Mouse (Mus musculus) megakaryocyte, embryonic 14.5 days (primary cell): ENCODE results near the gene Krt78. TPM values are rescaled to one million over a fixed set of nuclear protein-coding genes. Genes with fewer than 3 reads are reported as not detected.
A peak's percentile ranks its signal among the peaks of the same experiment; 100 is the strongest.
"Not testable (repeated sequence)": the region's sequence is repeated elsewhere in the genome, so short reads cannot be mapped to it uniquely, and the experiment has no call there.

ENCODE experiments used
- H3K27me3 ChIP-seq: replicated peaks from 2 replicates; pipeline ENCODE3; 2012; ENCODE audit warnings: inconsistent platforms
- H3K36me3 ChIP-seq: replicated peaks from 2 replicates; pipeline ENCODE3; 2012; ENCODE audit warnings: low read length, inconsistent platforms, mixed read lengths
- H3K4me1 ChIP-seq: 2 replicates; pipeline ENCODE4 v1.6.1; 2012; ENCODE audit warnings: inconsistent platforms
- H3K4me3 ChIP-seq: replicated peaks from 2 replicates; pipeline ENCODE3; 2012; ENCODE audit warnings: moderate library complexity, mild to moderate bottlenecking, inconsistent platforms
- H3K9me3 ChIP-seq: 2 replicates; pipeline ENCODE4 v1.6.1; 2012; ENCODE audit warnings: inconsistent platforms
- FLI1 ChIP-seq: IDR thresholded peaks from 2 replicates; pipeline ENCODE4 v1.6.1; 2012; ENCODE audit warnings: low read length, inconsistent platforms, mixed read lengths
- GATA1 ChIP-seq: IDR thresholded peaks from 3 replicates; pipeline ENCODE4 v1.6.1; 2012; ENCODE audit warnings: mixed read lengths, low read length, inconsistent platforms, borderline replicate concordance
- polyA plus RNA-seq: library from polyadenylated mRNA; stranded (reverse); fragments of >175 nt; gene quantifications from 2 replicates; pipeline ENCODE4 v1.2.3, GENCODE M21; 2012; ENCODE audit warnings: low replicate concordance; ENCODE audit not compliant: insufficient read depth

Krt78 gene
- polyA plus RNA-seq, result not detected in 2 replicates

DNA sequence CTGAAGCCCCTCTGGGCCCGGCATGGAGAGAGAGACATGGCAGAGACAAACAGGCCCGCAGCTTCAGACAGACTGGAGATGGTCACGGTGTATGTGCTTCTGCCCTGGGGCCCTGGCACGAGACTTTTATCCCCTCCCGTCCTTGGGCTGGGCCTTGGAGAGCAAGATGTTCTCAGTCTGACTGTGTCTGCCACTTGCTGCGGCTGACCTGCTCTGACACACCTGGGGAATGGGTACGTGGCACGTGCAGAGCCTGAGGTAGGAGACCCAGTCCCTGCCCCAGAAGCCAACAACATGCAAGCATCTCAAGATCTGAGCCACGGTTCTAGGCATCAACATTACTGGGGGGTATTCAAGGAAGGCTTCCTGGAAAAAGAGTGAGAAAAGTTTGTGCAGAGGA, at the start of gene Krt78:
Krt78 (minus strand) TSS at position 101 of the 400 bp plus-strand sequence.
- H3K9me3 ChIP-seq, result no peaks in the 10 kb centered on the region
- H3K36me3 ChIP-seq, result no peaks in the 10 kb centered on the region
- no peak within 1 kb of the TSS for H3K4me3 ChIP-seq
- TF ChIP-seq GATA1 (no peak), FLI1 (no peak)
- peaks cover 72% of the 10 kb centered on the region for H3K27me3 ChIP-seq
- H3K4me1 ChIP-seq, result peaks cover 10% of the 10 kb centered on the region

DNA sequence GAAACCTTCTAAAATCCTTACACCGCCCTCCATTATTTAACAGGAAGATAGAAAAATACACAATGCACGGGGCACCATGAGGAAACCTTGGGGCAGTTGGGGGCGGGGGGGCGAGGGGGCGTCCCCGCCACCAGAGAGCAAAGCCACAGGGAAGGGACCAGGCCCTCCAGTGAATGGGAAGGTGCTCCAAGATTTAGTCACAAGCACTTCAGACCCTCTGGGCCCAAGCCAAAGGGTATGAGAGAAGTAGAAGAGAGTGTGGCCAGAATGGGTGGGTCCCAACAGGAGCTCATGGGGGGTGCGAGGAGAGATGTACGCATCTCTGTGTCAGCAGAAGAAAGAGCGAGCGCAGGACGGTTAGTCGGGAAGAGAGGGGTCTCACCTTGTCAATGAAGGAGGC, 49.4 kb upstream of the Krt78 start:
- peaks cover 83% of the 10 kb centered on the region for H3K27me3 ChIP-seq
- H3K36me3 ChIP-seq, result no peaks in the 10 kb centered on the region
- TF ChIP-seq GATA1 (no peak), FLI1 (no peak)
- peaks cover 7% of the 10 kb centered on the region for H3K4me1 ChIP-seq
- H3K4me3 ChIP-seq, result no peak overlapping the region
- H3K9me3 ChIP-seq, result no peaks in the 10 kb centered on the region

DNA sequence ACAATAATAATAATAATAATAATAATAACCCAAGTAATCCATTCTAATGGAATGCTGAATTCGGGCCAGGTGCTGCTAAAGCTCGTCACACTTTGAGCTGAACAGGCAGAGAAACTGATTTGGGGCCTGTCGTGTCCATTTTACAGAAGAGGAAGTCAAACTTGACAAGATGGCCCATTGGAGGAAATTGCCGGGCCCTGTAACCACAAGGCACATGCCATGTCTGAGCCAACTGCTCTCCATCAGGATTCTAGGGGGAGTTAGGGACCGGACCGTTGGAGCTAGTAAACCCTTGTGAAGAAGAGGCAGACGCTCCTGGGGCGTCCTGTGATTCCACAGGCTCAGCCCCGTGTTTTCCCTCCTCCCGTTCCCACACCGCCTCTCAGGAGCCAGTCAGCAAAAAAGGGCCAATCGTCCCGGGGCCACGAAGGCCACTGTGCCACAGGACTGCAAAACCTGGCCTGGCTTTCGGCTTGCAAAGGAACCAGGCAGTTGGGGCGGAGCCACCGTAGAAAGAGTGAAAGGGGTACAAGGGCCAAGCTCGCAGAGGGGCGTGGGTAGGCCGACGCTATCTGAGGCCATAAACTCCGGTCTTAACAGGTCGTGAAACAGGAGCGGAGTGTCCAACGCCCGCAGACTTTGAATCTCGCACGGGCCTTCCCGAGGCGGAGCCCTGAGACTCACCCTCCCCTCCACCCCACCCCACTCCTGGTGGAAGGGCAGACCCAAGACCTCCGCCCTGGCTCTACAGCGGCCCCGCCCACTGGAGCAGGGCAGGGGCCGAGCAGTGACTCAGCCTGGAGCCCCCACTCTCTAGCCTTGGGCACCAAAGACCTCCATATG, 48.8 kb upstream of the Krt78 start:
- Histone ChIP-seq H3K4me1 (peaks cover 7% of the 10 kb centered on the region), H3K27me3 (peaks cover 83% of the 10 kb centered on the region), H3K9me3 (no peaks in the 10 kb centered on the region), H3K4me3 (peak overlapping the region; percentile 59), H3K36me3 (no peaks in the 10 kb centered on the region)
- TF ChIP-seq FLI1 (no peak), GATA1 (no peak)

DNA sequence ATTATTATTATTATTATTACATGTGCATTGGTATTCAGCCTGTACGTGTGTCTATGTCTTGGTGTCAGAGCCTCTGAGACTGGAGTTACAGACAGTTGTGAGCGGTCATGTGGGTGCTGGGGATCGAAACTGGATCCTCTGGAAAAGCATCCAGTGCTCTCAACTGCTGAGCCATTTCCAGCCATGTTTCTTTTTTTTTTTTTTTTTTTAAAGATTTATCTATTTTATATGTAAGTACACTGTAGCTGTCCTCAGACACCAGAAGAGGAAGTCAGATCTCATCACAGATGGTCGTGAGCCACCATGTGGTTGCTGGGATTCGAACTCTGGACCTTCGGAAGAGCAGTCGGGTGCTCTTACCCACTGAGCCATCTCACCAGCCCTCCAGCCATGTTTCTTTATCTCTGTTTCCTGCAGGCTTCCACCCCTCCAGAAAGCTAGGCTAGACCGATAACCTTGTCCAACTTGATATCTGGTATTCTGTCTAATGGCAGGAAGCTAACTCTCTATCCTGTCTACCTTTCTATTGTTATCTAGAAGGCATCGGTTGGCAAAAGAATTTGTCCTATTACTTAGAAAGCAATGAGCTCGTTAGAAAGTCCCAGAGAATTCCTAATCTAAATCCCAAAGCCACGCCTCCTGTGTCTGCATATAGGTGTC, 45.7 kb upstream of the Krt78 start:
- Histone ChIP-seq H3K36me3 (no peaks in the 10 kb centered on the region), H3K9me3 (peaks cover 7% of the 10 kb centered on the region), H3K4me3 (no peak overlapping the region), H3K27me3 (peaks cover 61% of the 10 kb centered on the region), H3K4me1 (peaks cover 11% of the 10 kb centered on the region)
- TF ChIP-seq GATA1 (no peak), FLI1 (no peak)

DNA sequence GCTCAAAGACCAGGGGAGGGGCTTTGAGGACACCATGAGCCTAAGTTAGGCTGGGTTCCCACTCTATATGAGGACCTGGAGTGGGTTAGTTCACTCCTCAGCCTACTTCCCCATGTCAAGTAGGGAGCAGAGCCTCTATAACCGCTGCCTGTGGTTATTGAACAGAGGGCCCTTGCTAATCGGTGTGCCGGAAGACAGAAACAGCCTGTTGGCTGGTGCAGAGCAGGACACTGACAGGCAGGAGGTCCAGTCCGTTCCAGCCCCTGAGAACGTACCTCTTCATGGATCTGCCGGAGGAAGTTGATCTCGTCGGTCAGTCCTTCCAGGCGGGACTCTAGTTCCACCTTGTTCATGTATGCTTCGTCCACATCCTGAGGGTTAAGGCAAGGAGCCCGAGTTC, 45.1 kb upstream of the Krt78 start:
- peaks cover 11% of the 10 kb centered on the region for H3K4me1 ChIP-seq
- H3K27me3 ChIP-seq, result peaks cover 55% of the 10 kb centered on the region
- H3K9me3 ChIP-seq, result peaks cover 7% of the 10 kb centered on the region
- no peaks in the 10 kb centered on the region for H3K36me3 ChIP-seq
- no peak for TF ChIP-seq GATA1
- no peak for TF ChIP-seq FLI1
- H3K4me3 ChIP-seq, result no peak overlapping the region

DNA sequence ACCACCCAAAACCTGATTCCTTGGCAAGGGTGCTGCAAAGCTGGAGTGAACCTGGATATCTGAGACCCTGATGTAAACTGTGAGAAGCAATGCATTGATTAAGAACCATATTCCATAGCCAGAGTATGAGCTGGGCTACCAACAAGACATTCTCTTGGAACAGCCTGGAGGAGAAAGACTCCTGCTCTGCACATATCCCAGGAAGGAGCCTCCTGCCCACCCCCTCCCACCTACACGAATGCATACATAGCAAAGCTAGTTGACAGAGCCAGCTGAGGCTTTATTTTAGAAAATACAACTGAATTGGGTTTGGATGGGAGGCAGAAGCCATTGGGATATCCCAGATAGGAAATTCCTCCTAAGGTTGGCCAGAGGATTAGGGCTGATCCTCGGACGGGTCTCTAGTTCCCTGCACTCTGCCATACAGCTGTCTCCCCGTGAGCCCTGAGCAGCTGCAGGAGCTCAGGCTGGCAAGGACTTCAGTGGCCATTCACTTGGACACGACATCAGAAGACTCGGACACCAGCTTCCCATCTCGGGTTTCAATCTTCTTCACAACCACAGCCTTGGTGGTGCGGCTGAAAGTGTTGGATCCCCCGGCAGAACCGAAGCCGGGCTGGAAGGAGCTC, 42.5 kb upstream of the Krt78 start:
- peaks cover 43% of the 10 kb centered on the region for H3K27me3 ChIP-seq
- H3K9me3 ChIP-seq, H3K4me1 ChIP-seq, H3K36me3 ChIP-seq, H3K4me3 ChIP-seq: not testable (repeated sequence)

DNA sequence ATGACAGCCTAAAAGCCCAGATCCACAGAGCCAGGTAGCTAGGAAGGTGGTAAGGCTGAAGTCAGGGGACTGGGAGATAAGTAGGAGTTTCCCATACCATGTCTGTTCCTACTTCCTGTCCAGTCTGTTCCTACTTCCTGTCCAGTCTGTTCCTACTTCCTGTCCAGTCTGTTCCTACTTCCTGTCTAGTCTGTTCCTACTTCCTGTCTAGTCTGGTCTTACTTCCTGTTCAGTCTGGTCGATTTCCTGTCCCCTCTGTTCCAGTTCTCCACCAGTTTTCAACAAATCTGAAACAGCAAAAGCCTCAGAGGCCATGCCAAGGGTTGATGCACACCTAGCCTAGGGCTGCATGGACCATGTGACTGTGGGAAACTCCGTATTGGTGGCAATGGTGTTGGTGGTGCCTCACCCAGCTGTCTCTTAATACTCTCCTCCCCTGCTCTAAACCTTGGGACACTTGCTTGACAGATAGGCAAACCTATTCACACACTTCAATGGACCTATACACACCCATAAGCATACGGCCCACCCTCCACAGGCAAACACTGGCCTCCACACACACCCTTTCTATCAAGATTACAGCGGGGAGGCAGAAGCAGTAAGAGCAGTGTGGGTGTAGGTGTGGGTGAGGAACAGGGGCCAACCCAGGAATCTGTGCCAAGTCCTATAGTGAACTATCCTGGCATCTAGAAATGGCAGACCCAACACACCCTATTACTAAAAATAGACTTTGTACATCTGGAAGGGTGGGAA, 41.6 kb upstream of the Krt78 start:
- peaks cover 47% of the 10 kb centered on the region for H3K27me3 ChIP-seq
- H3K9me3 ChIP-seq, result peaks cover 7% of the 10 kb centered on the region
- no peaks in the 10 kb centered on the region for H3K36me3 ChIP-seq
- H3K4me3 ChIP-seq, result peak overlapping the region; percentile 44
- TF ChIP-seq GATA1, result no peak
- peak; percentile 70; the same call in 1 of the 2 replicates for TF ChIP-seq FLI1
- 0 out of 2 replicates have a peak, but pooled peaks cover 5% of the 10 kb centered on the region for H3K4me1 ChIP-seq

DNA sequence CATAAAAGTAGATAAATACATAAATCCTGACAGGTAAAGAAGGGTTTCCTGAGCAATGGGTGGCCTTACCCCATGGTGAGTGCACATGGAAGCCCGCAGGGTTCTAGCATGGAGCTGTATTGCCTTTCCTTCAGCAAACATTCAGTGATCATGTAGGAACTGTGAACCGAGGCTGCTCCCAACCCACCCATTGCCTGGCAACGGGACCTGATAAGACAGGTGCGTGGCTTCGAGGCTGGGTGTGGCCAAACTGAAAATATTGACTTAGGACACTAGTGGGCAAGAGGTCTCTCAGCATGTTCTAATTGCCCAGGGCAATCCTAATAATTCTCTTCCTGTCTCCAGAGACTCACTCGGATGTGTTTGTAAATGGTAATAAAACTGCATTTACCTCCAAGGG, 40.3 kb upstream of the Krt78 start:
- 0 out of 2 replicates have a peak, but pooled peaks cover 5% of the 10 kb centered on the region for H3K4me1 ChIP-seq
- peaks cover 7% of the 10 kb centered on the region for H3K9me3 ChIP-seq
- H3K27me3 ChIP-seq, result peaks cover 46% of the 10 kb centered on the region
- H3K4me3 ChIP-seq, result no peak overlapping the region
- H3K36me3 ChIP-seq, result no peaks in the 10 kb centered on the region
- TF ChIP-seq GATA1 (no peak), FLI1 (no peak)

DNA sequence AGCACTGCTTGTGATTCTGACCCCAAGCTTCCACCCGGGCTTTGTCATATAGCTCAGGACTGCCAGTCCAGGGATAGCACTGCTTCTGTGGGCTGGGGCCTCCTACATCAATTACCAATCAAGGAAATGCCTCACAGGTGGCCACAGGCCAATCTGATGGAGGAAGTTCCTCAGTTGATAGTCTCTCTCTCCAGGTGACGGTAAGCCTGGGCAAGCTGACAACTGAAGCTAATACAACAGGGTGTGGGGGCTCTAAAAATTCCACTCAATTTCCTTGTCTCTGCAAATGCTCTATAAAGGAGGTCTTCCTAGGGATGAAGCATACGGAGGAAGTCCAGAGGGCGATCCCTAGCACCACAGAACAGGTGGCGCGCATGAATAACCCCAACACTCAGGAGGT, 36.9 kb upstream of the Krt78 start:
- H3K9me3 ChIP-seq, result peaks cover 7% of the 10 kb centered on the region
- TF ChIP-seq GATA1 (no peak), FLI1 (no peak)
- H3K36me3 ChIP-seq, result no peaks in the 10 kb centered on the region
- peaks cover 42% of the 10 kb centered on the region for H3K27me3 ChIP-seq
- peaks cover 11% of the 10 kb centered on the region for H3K4me1 ChIP-seq
- H3K4me3 ChIP-seq, result no peak overlapping the region

DNA sequence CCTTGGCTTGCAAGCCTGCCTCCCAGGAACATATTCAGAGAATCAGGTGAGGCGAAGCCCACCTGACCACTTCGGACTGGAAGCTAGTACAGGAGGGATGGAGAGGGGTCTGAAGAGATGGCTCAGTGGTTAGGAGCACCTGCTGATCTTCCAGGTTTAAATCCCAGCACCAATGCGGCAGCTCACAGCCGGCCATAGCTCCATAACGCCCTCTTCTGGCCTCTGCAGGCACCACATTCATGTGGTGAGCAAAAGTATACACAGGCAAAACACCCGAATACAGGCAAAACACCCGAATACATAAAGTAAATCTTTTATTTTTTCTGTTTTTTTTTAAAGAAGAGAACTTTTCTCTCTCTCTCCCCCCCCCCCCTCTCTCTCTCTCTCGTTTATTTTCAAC, 34.6 kb upstream of the Krt78 start:
- Histone ChIP-seq H3K27me3 (peaks cover 42% of the 10 kb centered on the region), H3K4me3 (no peak overlapping the region), H3K9me3 (no peaks in the 10 kb centered on the region), H3K4me1 (peaks cover 17% of the 10 kb centered on the region), H3K36me3 (no peaks in the 10 kb centered on the region)
- no peak for TF ChIP-seq FLI1
- TF ChIP-seq GATA1, result no peak
